Mouse (Mus musculus) urinary bladder, postnatal 36 days (tissue): Measurements from ENCODE around the gene Fxr2.
A peak's percentile ranks its signal among the peaks of the same experiment; 100 is the strongest.

Experiments
- DNase-seq, 2 experiments: peaks; one replicate each; pipeline ENCODE4 v3.0.0; 2022; ENCODE audit warnings: low spot score in 2 of 2, mixed read lengths in 1 of 2

Fxr2 gene

DNA sequence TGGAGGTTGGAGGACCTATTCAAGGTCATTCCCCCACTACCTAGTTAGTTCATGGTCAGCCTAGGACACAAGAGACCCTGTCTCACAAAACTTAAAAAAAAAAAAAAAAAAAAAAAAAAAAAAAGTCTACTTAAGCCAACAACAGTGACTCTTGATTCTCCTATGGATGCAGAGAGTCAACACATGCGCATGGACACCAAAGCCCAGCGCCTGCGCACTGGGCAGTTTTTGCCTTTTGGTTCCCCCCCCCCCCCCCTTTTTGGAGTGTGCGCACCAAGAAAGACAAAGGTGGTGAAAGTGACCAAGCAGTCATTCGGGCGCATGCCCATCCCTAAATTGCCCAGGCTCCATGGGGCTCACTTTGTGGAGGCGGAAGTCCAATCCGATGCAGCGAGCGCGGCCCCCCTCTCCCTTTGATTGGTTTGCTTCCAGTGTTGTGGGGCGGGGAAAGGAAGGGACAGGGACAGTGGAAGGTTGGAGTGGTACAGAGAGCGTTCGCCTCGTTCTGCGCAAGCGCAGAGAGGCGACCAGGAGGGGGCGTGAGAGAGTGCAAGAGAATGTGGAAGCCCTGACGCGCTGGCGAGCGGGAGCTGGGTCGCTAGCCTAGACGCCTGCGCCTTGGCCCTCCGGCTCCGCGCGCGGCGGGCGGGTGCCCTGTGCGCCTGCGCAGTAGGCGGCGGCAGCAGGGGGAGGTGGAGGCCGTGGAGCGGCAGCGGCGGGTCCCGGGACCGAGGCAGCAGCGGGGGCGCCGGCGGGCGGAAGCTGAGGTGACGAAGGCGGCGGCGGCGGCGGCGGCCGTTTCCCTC lies at the start of gene Fxr2:
Gene Fxr2, plus strand, starts transcription at position 707 of the 806 bp plus-strand sequence.
- peak; percentile 100 for DNase-seq

DNA sequence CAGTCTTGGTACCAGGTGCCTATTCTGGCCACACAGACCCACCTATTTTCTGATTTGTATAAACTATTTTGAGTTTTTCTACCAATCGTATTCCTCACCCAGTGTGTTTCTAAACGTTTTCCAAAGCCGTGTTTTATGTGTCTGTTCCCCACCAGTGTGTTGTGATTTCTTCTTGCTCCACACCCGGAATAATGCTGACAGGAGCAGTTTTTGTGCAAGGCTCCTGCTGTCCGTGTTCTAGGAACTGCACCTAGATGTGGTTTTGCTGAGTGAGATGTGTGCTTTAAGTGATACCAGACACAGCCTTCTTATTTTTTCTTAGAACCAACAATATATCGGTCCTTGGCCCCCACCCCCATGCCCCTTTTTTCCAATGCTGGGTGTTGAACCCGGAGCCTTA lies 48.8 kb upstream of the Fxr2 start:
- no peak for DNase-seq

DNA sequence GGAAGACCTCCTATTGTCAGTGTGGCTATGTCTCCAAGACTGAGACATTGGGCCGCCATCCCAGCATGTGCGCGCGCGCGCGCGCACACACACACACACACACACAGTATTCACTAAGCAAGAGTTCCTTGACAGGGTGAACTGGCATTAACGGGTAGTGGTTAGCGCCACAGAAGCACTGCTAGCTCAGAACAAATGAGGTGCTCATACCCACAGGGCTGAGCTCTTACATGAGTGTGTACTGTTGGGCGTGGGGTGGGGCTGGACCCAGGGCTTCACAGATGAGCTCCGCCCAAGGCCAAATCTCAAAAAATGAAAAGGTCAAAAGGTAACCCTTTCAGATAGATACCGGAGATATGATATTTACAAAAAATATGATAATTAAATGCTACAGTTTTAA lies 47.9 kb upstream of the Fxr2 start:
- DNase-seq, result no peak

DNA sequence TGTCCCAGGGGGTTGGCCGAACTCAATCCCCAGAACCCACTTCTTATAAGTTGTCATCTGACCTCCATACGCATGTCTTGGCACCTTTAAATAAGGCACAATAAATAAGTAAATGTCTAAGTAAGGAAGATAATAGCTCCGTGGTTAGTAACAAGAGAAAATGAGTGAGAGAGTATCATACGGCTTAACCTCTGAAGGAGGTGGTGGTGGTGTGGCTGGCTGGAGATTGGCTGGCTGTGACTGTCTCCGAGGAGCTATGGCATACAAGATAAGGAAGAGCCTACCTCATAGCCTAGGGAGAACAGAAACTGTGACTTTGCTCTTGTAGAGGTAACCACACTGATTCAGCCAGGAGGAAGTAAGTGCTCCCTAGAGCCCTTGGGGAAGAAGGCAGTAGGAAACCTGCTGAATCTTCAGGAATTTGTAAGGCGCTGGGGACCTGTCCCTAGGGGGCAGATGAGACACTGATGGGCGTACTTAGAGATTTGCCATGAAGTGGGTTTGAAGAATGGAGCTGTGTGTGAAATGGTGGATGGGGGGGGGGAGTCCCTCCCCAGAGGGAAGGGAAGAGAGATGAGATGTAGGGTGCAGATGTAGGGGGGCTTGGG lies 47.0 kb upstream of the Fxr2 start:
- no peak for DNase-seq

DNA sequence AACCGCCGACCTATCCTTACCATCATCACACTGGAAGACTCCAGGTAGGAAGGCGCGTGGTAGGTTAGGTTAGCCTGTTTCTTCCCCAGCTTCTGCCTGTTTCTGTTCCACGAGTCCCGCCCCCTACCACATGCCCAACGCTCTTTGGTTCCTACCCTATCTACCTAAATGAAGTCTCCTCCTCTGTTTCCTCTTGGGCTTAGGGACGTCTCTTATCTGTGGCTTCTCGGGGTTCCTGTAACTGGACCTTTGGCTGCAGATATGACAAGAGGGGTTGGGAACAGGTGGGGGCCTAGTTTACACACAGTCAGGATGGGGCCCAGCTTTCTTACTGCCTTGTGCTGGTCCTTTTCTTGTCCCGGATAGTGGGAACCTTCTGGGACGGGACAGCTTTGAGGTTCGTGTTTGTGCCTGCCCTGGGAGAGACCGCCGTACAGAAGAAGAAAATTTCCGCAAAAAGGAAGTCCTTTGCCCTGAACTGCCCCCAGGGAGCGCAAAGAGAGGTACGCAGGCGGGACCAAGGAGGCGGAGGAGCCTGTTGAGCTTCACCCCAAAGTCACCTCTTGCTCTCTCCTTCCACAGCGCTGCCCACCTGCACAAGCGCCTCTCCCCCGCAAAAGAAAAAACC lies 43.5 kb upstream of the Fxr2 start:
- no peak for DNase-seq

DNA sequence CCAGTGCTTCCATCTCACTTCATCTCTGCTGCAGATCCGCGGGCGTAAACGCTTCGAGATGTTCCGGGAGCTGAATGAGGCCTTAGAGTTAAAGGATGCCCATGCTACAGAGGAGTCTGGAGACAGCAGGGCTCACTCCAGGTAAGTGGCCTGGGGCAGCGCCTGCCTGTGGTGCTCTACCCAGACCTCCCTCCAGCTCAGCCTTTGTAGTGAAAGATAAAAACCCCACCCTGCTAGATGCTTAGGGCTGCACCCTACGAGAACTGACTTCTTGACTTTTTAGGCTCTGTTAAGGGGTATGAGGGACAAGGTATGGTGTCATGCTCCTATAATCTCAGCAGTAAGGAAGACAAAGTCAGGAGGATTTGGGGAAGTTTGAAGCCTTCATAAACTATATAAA lies 42.2 kb upstream of the Fxr2 start:
- no peak for DNase-seq

DNA sequence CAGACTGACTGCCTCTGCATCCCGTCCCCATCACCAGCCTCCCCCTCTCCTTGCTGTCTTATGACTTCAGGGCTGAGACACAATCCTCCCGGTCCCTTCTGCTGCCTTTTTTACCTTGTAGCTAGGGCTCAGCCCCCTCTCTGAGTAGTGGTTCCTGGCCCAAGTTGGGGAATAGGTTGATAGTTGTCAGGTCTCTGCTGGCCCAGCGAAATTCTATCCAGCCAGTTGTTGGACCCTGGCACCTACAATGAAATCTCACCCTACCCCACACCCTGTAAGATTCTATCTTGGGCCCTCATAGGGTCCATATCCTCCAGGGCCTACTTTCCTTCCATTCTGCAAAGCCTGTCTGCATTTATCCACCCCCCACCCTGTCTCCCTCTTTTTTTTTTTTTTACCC lies 41.4 kb upstream of the Fxr2 start:
- no peak for DNase-seq

DNA sequence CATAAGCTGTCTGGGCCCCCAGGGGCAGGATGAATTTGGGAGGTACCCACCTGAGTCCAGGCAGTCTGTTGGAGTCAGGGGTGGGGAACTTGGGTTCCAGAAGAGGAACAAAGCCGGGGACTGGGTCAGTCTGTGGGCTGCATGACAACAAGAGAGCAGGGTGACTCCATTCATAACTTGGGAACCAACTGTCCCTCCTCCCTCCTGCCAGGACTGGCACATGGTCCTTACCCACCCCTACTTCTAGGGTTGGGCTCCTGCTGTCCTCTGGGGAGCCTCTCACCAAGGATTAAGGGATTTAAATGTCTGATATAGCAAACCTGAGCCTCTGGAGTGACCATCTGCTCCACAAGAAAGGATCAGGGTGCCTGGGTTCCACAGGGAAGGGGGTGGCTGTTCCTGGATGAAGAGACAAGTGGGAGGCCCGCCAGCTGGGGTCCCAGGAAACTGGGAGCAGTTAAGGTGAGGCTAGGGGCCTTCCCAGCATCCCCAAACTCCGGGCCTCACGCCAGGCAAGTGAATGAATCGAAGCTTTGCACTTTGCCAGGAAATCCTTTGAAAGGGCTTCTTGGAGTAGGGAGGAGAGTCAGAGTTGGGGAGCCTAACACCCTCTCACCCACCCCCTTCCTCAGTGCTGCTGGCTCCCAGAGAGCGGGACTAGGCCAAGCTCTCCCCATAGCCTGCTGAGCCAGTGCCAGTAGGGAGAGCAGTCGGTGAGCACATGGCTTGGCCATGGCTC lies 40.7 kb upstream of the Fxr2 start:
- no peak for DNase-seq

DNA sequence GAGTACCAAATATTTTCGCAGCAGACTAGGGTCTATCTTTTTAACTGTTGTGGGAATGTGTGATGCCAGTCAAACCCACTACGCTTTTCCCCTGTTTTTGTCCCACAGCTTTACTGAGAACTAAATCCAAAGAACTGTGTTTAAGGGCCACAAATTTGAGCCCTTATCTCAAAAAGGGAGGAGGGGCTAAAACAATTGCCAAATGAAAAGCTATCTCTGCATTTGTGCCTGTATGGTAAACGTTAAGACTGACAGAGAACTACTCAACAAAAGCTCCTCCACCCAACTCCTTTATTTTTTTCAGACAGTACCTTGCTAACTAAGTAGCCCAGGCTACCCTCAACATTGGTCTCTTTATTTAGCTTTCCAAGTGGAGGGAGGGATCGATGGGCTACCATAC lies 40.0 kb upstream of the Fxr2 start:
- DNase-seq, result no peak

DNA sequence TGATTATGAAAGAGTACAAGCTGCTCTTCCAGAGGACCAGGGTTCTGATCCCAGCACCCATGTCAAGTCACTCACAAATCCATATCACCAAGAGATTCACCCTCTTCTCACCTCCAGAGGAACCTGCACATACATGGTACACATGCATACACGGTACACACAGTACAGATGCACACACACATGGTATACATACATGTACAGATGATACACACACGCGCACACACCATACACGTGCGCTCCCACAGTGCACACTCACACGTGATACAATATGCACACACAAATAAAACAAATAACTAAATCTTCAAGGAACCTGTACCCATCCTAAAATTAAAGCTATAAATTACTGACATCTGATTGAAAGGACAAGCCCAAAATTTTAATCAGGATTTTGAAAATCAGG lies 37.9 kb upstream of the Fxr2 start:
- no peak for DNase-seq

DNA sequence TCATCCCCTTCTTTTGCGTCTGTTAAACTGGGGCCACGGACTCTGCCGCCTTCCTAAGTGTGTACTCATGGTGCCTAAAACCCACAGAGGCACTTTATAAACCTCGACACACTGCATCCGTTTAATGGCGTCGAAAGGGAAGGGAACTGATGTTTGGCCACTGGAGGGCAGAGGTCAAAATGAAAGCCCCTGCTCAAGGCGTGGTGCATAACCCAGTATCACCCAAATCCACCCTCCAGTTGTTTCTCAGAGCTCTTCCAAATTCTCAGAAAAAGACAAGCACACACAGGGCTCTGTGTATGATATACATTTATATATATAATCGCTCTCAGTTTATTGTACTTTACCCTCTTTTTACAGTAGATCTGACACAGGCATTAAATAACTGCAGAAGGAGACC lies 33.4 kb upstream of the Fxr2 start:
- no peak for DNase-seq

DNA sequence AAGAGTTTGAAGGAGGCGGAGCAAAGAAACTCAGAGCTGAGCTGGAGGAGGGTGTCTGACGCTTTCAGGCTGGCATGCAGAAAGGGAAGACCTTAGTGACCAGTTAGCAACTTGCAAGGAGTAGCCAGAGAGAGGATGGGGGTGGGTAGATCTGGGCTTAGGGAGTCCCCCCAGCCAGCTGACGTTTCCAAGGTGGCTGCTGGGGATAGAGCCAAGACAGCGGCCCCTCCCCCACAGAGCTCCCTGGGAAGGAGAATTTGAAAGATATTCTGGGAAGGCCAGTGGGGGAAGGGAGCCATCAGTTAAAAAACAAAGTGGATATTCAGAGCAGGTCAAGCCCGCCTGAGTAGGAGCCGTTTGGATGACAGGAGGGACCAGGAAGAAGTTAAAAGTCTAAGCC lies 32.7 kb upstream of the Fxr2 start:
- peak in 1 of 2 experiments; percentile 31 for DNase-seq

DNA sequence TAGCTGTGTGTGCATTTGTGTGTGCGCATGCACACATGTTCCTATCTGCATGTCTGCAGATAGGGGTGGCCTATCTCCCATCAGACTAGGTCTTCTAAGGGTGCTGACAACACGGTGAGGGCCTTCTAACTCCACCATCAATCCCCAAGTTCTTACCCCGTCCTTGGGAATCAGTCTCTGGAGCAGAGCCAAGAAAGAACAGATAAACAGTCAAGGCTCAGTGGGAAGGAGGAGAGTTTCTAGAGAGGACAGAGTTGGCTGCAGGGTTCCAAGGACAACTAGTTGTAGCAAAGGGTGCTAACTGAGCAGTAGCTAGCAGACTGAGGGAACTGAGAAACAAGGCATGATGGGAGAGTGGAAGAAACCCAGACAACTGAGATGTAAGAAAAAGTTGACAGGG lies 31.0 kb upstream of the Fxr2 start:
- DNase-seq, result no peak

DNA sequence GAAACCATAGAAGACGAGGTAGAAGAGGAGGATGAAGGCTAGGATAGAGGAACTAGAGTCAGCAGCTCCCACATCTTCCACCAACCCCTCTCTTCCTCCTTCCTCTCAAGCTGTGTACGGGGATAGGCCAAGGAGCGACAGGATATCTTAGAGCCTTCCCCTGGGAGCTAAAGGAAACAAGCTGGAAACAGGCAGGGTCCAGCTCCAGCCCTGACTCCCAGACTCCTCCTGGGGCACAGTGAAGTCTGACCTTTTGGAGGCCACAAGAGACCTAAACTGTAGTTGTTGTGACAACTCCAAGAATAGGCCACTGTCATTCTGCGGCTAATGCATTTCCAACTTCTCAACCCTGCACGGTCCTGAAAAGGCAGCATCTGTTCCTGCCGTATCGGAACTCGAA lies 29.3 kb upstream of the Fxr2 start:
- no peak for DNase-seq

DNA sequence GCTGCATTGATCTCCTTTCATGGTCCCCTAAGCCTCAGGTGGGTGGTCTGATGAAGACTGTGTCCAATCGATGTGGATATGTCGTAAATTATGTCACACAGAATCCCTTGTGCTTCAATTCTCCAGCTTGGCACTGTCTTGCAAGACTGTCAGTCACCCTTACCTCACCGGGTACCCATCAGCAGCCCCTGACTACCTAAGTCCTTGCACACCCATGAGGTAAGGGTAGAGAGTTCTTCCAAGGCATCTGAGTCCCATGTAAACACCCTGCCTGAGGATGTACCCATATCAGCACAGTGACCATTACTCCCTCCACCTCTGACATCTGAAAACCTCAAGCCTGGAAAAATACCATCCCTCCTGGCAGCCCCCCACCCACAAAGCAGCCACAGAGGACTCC lies 28.4 kb upstream of the Fxr2 start:
- DNase-seq, result no peak

DNA sequence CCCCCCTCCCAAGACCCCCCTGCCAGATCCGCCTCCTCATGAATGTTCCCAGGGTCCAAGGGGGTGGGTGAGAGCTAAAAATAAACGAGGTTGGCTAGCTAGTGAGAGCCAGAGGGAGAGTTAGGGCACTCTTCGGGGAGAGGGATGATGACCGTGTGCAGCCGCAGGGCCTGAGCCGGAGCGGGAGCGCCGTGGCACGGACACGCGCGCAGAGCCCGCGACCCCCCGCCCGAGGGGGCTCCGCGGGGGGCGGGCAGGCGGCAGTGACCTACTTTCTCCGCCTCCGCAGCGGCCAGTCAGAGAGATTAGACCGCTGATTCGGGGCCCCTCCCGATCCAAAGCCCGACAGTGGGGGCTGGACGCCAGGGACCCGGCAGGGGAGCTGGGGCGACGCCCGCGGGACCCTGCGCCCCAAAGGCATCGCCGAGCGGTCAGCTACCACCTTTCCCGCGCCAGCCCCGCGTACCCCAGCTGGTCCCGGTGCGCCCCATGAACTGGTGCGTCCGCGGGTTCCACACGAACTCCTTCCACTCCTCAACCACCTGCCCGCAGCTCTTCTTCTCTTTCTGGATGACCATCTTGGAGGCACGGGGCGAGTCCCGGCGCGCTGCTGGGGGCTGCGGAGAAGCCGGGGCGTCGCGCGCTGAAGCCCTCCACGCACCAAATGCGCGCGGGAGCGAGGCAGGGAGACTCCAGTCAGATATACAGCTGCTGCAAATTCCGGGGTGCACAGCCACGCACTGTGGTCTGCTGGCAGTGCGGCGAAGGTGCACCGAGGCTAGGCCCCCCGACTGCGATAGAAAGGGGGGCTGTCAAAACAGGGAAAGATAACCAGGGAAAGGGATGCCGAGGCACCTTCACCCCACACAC lies 27.8 kb upstream of the Fxr2 start:
- DNase-seq, result no peak

DNA sequence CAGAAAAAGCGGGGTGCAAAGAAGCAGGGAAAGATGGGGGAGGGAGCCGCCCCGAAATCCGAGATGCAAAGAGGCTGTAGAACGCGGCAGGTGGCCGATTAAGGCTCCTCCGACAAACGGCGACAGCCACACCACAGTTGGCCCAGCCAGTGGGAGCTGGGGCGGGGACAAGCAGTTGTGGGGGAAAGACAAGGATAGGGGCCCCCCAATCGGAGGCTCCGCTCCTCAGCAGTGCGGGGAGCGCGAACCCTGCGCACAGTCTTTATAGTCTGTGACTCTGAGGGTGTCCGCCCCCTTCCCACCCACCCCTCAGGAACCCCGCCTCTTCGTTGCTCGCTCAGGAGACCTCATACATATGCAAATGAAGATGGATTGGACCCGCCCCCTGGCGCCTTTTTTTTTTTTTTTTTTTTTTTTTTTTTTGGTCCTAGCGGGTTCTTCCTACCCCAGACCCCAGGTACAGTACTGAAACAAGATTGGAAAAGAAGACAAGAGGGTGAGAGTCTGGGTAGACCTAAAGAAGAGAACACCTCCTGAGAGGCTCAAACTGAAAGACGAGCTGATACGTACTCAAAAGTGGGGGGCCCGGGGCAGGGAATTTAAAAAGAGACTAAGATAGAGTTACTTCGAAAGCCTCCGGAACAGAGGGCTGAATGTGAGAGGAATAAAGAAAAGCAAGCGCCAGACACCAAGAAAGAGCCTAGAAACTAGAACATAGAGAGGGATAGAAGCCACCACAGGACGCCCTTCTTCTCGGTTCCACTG lies 26.9 kb upstream of the Fxr2 start, which contains the start of gene Atp1b2:
Gene Atp1b2, minus strand, starts transcription at position 217 of the 765 bp plus-strand sequence.
- peak; percentile 42 to 48 for DNase-seq

DNA sequence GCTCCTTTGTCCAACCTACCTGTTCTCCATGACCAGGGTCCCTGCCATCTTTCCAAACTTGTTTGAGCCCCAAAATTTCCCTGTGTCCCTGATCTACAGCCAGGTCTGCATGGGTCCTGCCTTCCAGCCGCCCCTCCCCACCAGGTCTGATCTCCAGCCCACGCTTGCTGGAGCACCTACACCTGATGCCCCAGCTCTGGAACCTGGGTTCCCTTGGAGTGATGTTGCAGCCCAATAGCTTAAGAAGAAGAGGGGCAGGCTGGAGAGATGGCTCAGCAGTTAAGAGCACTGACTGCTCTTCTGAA lies 26.3 kb upstream of the Fxr2 start:
- DNase-seq, result no peak

DNA sequence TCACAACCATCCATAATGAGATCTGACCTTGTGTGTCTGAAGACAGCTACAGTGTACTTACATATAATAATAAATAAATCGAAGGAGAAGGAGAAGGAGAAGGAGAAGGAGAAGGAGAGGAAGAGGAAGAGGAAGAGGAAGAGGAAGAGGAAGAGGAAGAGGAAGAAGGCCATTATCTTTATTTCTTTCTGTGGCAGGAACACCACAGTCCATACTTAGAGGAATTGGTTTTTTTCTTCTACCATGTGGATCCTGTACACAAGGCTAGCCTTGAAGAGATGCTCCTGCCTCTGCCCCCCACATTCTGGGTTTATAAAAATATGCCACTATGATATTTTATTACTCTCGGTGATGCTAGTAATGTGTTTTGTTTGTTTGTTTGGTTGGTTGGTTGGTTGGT lies 26.0 kb upstream of the Fxr2 start:
- no peak for DNase-seq

DNA sequence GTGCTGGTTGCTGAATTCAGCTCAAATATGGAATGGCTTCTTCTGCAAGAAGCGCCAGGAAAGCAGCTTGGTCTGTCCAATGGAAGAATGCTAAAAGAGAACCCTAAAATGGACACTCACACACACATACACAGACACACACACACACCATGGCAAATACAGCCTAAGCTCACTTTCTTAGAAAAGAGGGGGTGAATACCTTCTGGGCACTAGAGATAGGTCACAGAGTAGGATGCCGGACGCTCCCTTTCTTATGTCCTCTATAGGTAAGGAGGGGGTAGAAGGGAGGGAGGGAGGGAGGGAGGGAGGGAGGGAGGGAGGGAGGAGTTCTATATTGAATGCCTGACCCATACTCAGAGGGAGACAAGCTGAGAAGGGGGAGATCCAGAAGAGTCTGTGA lies 24.3 kb upstream of the Fxr2 start:
- no peak for DNase-seq

DNA sequence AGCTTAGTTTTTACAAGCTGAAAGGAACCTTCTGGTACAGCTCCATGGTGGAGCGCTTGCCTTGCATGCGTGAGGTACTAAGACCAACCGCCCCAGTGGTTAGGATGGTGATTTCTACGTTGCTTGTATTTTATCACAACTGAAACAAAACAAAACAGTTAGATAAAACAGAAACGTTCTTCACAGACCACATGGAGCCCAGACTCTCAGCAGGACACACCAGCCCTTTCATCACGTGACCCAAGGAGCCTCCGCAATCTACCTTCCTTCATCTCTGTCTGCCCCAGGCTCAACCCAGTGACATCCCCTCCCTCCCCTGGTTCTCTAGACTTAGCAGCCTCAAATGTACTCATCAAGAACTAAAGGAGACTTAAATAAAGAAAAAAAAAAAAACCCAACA lies 23.4 kb upstream of the Fxr2 start:
- no peak for DNase-seq
